Mouse (Mus musculus) T-helper 17 cell (primary cell): ENCODE results near the gene Ehd4.

Experiments
- in situ Hi-C, 2 experiments: fragments of 300-600 bp; cut with MboI, MseI; formaldehyde crosslinking; loops; 1 replicate in 1 of 2; 2 replicates in 1 of 2; pipeline ENCODE4 v1.15.1; 2025; ENCODE audit warnings: high pct_unique_total_duplicates in 2 of 2

Ehd4 gene

DNA sequence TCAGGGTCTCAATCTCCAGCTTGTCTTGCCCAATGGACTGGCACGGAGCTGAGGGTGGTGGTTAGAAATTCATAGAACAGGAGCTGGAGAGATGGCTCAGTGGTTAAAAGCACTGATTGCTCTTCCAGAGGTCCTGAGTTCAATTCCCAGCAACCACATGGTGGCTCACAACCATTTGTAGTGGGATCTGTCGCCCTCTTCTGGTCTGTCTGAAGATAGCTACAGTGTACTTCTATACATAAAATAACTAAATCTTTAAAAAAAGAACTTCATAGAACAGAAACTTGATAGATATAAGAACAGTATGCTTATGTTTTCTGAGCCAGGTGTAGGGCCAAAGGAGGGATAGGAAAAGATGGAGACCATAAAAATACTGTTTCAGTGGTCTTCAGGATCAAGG lies 72.0 kb downstream of the Ehd4 start:
- in situ Hi-C loops = no loop called here

DNA sequence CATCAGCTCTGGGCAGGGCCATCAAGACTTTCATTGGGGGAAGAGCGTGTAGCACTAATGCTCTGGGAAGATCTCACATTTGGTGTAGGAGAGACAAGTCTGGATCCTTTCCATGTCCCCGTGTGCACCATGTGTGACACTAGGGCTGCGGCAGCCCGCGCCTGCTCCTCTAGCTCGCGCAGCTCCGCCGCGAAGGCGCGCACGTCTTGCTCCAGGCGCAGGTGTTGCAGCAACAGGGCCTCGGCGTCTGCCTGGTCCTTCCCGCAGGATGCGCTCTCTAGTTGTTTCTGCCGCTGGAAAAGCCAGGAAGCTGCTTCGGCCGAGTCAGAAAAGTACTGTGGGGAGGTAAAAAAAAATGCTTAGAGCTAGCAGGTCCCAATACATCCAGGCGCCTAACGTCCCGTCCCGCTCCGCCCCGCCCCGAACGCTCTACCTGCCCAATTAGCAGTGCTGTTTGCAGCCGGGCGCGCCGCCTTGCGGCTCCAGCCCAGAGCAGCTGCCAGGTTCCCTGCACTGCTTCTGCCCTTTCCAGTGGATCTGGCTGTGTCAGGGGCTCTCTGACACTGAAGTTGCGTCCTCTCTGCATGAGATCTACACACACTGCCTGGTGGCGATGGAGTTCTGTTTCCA lies 78.2 kb downstream of the Ehd4 start:
- in situ Hi-C loops = no loop called here

GRCm38 (mm10) chr2:120074096-120074495 lies 80.3 kb downstream of the Ehd4 start:
- in situ Hi-C loops = loop anchor here in 1 of 2 experiments (5.0 kb wide), 1 partner anchor 92 kb away; no protein-coding TSS in a partner anchor

- in situ Hi-C loops = no loop called here
These were observed 84.9 kb downstream of the Ehd4 start for GRCm38 (mm10) chr2:120069466-120069990.

GRCm38 (mm10) chr2:120068555-120069465 lies 85.6 kb downstream of the Ehd4 start:
- in situ Hi-C loops = no loop called here

DNA sequence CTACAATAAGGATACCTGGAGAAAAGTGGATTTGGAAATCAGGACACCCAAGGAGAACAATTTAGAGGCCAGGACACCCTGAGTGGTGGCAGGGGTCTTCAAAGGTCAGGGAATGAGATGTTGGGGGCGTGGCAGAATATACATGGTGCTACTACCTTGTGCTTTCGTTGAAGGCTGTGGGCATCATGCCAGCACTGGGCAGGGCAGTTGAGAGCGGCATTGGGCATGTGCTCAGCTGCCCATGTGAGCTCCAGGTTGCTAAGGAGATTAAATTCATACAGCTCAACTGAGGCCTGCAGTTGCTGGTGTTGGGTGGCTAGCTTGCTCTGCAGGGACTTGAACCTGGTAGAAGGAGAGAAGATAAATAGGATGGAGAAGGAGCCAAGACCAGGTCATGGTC lies 88.2 kb downstream of the Ehd4 start:
- in situ Hi-C loops = no loop called here

DNA sequence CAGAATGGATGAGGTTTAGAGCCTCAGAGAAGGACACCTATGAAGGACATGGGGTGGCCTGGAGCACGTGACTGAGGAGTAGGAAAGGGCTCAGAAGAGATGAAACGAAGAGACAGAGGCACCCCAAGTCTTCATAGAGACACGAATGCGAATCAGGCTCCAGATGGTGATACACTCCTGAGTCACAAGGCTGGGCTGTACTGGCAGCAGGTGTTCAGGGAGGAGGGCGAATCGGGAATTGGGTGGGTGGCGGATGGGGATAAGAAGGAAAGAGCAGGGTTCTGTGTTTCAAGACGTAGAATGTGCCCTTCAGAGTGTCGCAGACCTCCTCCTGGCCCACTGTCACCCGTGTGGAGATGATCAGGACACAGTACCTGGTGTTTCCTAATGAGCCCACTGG lies 89.2 kb downstream of the Ehd4 start:
- in situ Hi-C loops = no loop called here

- in situ Hi-C loops = loop anchor here in 1 of 2 experiments (5.0 kb wide), 1 partner anchor 203 kb away; no protein-coding TSS in a partner anchor
These were observed 89.8 kb downstream of the Ehd4 start for GRCm38 (mm10) chr2:120064639-120065038.

DNA sequence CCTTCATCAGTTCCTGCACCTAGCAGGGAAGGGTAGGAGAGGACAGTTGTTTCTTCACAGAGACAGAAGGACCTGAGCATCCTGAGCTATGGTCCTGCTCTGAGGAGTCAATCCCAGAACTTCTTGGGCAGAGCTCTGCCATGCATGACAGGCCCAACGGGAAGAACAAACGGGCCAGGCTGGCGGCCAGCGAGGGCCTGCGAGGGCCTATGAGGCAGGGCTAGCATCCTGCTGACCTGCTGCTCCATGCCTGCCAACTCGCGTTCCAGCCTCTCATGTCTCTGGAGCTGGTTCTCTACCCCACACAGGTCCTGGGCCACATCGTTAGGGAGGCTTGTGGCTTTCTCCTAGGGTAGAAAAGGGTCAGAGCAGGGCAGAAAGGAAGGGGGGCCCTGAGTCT lies 92.2 kb downstream of the Ehd4 start:
- in situ Hi-C loops = loop anchor here in 1 of 2 experiments (5.0 kb wide), 1 partner anchor 205 kb away; no protein-coding TSS in a partner anchor

DNA sequence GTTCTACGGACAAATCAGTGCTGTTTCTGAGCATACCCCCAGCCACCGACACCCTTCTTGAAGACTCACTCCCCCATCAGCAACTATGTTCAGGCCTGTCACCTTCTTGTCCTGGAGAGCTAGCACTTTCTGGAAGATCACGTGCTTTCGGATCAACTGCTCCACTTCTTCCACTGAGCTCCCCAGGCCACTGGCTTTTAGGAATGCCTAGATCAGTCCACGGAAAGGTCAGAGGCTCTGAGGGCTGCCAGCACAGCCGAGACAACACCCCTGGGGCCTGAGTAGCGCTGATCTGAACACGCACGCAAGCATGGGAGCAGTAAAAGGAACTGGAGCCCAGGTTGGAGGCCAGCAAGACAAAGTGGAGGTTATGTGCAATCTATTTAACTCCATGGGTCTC lies 93.8 kb downstream of the Ehd4 start:
- in situ Hi-C loops = loop anchor here in 1 of 2 experiments (5.0 kb wide), 1 partner anchor 207 kb away; no protein-coding TSS in a partner anchor

DNA sequence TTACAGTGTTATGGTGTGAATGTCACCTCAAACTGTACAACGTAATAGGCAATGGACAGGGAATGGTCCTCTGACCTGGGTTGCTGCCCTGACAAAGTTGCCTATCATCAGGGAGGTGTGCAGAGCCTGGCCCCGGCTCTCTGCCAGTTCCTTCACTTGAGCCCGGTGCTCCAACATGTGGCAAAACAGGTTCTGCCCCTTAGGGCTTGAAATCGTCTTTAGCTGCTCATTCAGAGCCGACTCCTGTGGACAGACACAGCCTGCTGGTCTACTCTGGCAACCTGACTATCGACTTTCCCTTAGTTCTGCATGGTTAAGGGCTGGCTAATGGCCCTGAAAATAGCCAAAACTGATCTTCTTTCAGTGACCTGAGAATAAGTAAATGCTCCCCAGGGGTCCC lies 94.2 kb downstream of the Ehd4 start:
- in situ Hi-C loops = loop anchor here in 1 of 2 experiments (5.0 kb wide), 1 partner anchor 207 kb away; no protein-coding TSS in a partner anchor

- in situ Hi-C loops = loop anchor here in 1 of 2 experiments (10.0 kb wide), 1 partner anchor 975 kb away; the partner anchor contains the start of gene Epb42
These were observed 94.9 kb downstream of the Ehd4 start for GRCm38 (mm10) chr2:120059466-120059865.

- in situ Hi-C loops = loop anchor here in 1 of 2 experiments (10.0 kb wide), 1 partner anchor 976 kb away; the partner anchor contains the start of gene Epb42
These were observed 95.6 kb downstream of the Ehd4 start for GRCm38 (mm10) chr2:120058818-120059217.

DNA sequence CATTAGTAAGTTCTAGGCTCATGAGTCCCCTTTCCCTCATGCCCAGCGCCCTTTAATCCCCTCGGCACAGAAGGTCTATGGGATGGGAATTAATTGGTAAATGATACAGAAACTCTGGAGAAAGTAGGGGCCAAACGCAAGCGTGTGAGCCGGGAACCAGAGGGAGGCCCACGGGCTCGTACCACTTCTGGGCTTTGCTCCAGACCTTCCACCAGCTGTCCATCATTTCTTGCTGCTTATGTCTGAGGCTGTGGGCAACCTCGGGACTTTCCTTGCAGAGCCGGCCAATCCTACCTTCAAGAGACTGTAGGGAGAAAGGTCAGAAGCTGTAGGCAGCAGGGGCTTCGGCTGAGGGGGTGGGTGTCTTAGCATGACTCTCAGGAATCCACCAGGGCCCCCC lies 98.5 kb downstream of the Ehd4 start:
- in situ Hi-C loops = loop anchor here in 1 of 2 experiments (10.0 kb wide), 1 partner anchor 979 kb away; the partner anchor contains the start of gene Epb42

- in situ Hi-C loops = loop anchor here in 1 of 2 experiments (10.0 kb wide), 1 partner anchor 980 kb away; the partner anchor contains the start of gene Epb42
These were observed 99.4 kb downstream of the Ehd4 start for GRCm38 (mm10) chr2:120054771-120055552.

DNA sequence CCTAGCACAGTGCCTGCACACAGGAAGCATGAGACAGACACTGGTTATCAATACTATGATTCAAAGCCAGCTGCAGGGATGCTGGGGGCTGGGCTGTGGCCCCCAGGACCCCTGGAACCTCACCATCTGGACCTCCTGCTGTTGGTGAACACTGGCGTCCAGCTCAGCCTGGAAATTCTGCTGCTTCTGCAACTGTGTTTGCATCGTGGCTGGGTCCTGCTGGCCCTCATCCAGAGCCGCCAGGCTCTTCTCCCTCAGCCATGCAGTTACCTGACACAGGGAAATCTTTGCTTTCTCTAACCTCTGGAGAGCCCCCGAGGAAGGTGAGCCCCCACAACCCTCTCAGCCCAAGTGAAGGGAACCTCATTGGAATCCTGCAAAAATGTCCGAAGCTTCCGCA lies 103.0 kb downstream of the Ehd4 start:
- in situ Hi-C loops = loop anchor here in 1 of 2 experiments (10.0 kb wide), 1 partner anchor 983 kb away; the partner anchor contains the start of gene Epb42

- in situ Hi-C loops = loop anchor here in 1 of 2 experiments (10.0 kb wide), 1 partner anchor 985 kb away; the partner anchor contains the start of gene Epb42
These were observed 104.7 kb downstream of the Ehd4 start for GRCm38 (mm10) chr2:120049632-120050274.

DNA sequence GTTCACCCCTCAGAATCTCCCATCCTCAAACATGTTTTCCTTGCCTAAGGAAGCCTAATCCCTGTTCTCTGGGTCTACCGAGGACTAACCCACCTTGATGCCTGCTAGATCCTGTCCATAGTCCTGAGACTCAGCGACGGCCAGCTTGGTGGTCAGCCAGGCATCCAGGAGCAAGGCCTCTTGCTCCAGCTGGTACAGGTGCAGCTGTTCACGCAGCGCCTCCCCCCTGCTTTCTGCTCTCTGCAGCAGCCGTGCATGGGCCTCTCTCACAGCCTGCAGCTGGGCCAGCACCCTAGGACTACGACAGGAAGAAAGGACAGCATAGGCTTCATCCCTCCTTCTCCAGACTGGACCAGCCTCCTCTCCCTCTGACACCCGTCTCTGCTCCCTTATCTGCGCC lies 106.2 kb downstream of the Ehd4 start:
- in situ Hi-C loops = no loop called here

DNA sequence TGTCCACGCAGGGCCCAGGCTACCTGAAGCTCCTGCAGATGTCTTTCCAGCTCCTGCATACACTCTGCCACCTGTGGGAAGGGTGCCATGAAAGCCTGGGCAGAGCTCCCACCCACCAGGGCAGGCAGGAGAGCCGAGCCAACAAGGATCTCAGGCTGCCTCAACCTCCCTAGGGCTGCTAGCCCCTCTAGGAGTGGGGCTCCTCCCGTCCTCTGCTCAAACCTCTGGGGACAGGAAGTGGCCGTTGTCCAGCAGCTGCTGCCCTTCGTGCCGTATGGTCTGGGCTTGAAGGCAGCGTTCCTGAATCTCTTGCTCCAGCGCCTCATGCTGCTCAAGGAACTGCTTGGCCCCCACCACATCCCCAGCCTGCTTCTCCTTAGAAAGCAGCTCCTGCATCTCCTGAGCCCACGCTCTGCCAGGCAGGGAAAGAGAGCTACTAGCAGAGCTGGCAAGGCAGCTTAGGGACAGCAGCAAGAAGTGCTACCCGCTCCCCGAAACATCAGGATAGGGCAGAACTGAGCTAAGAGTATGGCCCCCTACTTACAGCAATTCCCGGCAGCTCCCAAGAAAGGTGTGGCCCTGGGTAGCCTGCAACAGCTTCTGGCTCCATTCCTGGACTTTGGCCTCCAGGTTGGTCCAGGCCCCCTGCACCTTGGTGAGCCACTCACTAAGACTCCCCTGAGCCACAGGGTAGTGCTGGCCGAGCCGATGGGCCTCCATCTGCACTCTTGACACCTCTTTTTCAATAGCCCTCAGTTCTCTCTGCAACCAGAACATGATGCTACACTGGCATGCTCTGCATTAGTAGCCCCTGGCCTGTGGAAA lies 107.7 kb downstream of the Ehd4 start:
- in situ Hi-C loops = no loop called here
